Mouse (Mus musculus) CD4-positive naive resting alpha-beta T cell, adult 76 days (primary cell): ENCODE measurements around the gene Ak6. TPM values are rescaled to one million over a fixed set of nuclear protein-coding genes. Genes with fewer than 3 reads are reported as not detected.

ENCODE experiments used
- total RNA-seq: library from RNA; stranded (reverse); gene quantifications from one replicate; pipeline ENCODE4 v1.2.4, GENCODE M21; 2023

Gene Ak6
- total RNA-seq: 59.6 TPM

DNA sequence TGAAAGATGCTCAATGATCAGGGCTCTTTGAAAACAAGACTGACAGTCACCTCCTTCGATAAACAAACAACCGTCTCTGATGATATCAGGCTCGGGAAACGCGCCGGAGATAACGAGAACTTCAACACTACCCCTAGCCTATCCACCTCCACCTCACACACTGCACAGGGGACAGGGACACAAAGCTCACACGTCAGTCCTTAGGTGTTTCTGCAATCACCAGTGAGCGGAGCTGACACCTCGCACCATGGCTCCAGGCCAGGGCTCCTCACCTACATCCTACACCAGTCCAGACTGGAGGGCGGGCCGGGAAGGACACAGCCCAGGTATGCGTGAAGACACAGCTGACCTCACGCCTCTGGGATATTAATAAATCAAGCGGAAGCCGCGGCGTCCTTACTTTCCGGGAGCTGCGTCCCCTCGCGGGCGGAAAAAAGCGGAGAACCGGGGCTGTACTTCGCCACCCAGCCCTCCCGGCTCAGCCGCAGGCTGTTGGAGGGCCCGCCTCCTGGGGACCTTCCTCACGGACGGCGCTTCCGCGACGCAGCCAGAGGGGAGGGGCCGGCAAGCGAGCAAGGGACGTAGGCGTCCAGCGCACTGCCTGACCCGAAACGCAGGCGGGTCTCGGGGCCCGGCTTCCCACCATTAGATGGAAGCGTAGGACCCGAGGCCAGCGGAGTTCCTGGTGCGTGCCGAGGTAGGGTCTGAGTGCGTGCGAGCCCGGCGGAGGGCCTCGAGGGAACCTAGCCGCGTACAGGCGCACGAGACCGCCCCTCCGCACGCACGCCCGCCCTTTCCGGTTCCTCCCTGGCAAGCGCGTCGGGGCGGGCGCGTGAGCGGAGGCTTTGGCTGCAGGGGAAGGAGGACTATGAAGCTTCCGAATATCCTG is at the start of gene Ak6, which contains the start of gene Rad17:
TSS of gene Ak6 (plus strand) at position 430 of the 889 bp plus-strand sequence.
TSS of gene Rad17 (minus strand) at position 502 of the 889 bp plus-strand sequence.

DNA sequence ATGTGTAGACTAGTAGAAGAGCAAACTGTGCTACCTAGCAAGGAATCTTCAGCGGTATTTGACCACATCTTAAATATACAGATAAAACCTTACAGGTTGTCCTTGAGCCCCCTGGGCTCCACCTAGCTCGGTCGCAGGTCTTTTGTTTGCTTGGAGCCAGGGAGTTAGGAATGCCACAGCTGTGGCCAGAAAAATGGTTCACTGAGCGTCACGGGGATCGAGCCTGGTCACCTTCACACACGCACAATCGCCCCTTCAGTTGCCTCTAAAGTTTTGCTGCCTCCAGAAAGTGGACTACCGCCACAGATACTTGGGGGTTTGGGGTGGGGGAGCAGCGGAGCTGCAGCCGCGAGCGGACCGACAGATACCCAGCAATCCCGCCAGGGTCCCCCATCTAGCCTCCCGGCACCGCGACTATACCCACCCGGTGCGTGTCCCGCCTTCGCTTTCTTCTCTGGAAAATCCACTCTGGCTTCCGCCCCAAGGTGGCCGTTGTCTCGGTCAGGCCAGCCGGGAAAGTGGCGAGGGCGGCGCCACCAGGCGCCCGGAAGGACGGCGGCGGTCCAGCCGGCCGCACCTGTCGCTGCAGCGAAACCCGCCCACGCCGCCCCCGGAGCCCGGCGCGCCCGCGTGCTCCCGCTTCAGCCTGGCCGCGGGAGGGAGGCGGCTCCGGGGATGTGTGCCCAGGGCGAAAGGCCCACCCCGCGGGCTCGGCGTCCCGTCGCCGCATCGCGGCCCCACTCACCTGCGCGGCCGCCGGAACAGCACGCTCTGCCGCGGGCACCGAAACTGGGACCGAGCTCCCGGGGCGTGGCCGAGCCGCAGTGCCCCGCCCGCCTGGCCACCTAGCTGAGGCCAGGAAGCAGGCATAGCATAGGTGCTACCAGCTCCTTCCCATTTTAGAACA is 34.3 kb upstream of the Ak6 start, which contains the start of gene Marveld2:
TSS of gene Marveld2 (minus strand) at position 791 of the 907 bp plus-strand sequence.

DNA sequence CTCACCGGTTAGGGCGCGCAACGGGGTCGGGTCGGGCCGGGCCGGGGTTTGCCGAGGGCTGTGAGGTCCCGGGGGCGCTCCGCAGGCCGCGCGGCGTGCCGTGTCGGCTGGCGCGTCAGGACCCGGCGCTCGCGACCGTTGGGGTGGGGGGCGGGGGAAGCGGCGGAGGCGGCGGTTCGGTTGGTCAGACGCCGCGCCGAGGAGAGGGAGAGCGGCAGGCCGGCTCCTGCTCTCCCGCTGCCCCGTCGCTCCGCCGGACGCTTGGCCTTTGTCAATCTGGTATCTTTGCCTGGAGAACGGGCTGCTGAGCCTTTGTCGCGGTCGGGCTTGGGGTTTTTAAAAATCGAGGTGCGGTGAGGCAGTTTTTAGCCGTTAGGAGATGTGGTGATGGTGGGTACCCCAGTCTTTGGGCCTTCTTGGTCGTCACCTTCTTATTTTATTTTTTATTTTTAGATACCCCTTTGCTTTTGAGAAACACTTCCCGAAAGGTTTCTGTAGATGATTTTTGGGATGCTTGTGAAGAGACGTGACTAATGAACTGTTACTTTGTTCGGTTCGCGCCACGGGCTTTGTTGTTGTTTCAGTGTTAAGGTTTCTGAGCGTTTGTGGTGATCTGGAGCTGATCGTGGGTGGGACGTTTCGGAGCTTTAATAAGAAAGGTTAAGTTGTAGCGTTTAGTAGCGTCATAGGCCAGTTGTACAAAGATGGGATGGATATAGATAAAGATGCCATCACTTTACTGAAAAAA is 834 bp downstream of the Ak6 start, which contains the start of gene Taf9:
TSS of gene Taf9 (plus strand) at position 141 of the 748 bp plus-strand sequence.

DNA sequence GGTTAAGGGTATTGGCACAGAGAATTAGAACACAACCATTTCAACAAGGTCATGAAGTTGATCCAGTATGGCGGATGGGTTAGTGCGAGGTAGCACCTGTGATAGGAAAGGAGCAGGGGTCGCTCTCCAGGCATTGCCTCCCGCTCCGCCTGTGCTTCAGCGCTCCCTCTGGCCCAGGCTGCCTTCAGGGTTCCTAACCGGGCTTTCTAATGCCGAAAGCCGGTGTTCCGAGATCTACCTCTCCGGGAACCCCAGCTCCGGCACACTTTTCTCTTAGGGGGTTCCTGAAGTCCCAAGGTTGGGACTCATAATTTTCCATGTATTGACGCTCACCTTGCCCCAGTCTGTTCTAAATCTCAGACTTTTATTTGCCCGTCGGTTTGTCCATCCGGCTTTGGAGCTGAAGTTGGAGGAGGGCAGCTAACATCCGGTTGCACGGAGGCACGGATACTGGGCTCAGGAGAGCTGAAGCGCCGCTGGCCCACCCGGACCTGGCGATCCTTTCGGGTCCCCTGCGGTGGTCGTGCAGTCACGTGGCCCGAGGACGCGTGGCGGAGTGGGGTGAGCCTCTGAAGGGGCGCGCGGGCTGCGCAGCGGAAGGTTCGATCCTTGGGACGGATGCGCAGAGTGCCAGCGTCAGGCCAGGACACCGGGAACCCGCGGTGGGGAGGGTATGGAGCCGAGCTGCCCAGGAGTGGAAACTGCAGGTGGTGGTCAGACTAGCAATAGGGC is 18.7 kb downstream of the Ak6 start, which contains the start of gene Ccdc125:
TSS of gene Ccdc125 (plus strand) at position 427 of the 732 bp plus-strand sequence.

Other genes with a start within 250 kb of the Ak6 start
- gene Naip1, start 198.1 kb upstream of the Ak6 start, total RNA-seq: not detected
- gene Gtf2h2, start 158.4 kb upstream of the Ak6 start, total RNA-seq: 40.6 TPM
- not detected for gene Ocln, start 98.3 kb upstream of the Ak6 start, total RNA-seq
- gene Marveld2, start 34.0 kb upstream of the Ak6 start, total RNA-seq: 3.1 TPM
- gene Rad17, start 72 bp downstream of the Ak6 start, total RNA-seq: 21.3 TPM
- 10.1 TPM for gene Taf9, start 600 bp downstream of the Ak6 start, total RNA-seq
- gene Ccdc125, start 18.7 kb downstream of the Ak6 start, total RNA-seq: 12.8 TPM
- 34.2 TPM for gene Cdk7, start 80.0 kb downstream of the Ak6 start, total RNA-seq
- gene Mrps36, start 93.7 kb downstream of the Ak6 start, total RNA-seq: 18.8 TPM
- gene Cenph, start 124.9 kb downstream of the Ak6 start, total RNA-seq: 0.91 TPM
- 2.4 TPM for gene Ccnb1, start 135.6 kb downstream of the Ak6 start, total RNA-seq
- gene Slc30a5, start 182.4 kb downstream of the Ak6 start, total RNA-seq: 50.2 TPM